Mouse (Mus musculus): ENCODE measurements at regions not wholly inside any gene's neighbourhood (a gene's known extent, or its start where the extent isn't known, plus 50 kb on each side); places are given as distances from the start of the nearest gene placed in this dataset.

GRCm38 (mm10) chr1:35838625-35839024 lies 229.6 kb upstream of the Hs6st1 start:
- H3K27ac ChIP-seq (ENCODE audit: low read depth, low read length) = no peak overlapping the region
- ATAC-seq (replicated peaks; ENCODE audit: low FRiP score) (no peak), DNase-seq (ENCODE audit: low spot score) (no peak)
- no peaks in the 10 kb centered on the region for H3K9me3 ChIP-seq (ENCODE audit: control insufficient read depth, low read length)
- no peak overlapping the region for H3K4me3 ChIP-seq (ENCODE audit: low read depth, low read length)
- H3K36me3 ChIP-seq (ENCODE audit: control insufficient read depth, insufficient read depth, low read length) = no peaks in the 10 kb centered on the region
- no peak overlapping the region for H3K9ac ChIP-seq (ENCODE audit: low read depth, low read length)
- no peaks in the 10 kb centered on the region for H3K4me1 ChIP-seq (replicated peaks; ENCODE audit: control insufficient read depth, insufficient read depth, low read length)
- 84% methylated on average over 3 of the region's 3 CpGs for whole genome bisulfite sequencing
- H3K27me3 ChIP-seq (replicated peaks; ENCODE audit: control insufficient read depth, insufficient read depth, low read length) = no peaks in the 10 kb centered on the region
- no peak overlapping the region for H3K4me2 ChIP-seq

GRCm38 (mm10) chr1:35839446-35839845 lies 228.8 kb upstream of the Hs6st1 start:
- no peak overlapping the region for H3K4me2 ChIP-seq
- no peak for ATAC-seq (replicated peaks; ENCODE audit: low FRiP score)
- 60% methylated on average over 6 of the region's 6 CpGs for WGBS

GRCm38 (mm10) chr1:35841626-35842025 lies 226.6 kb upstream of the Hs6st1 start:
- 84% methylated on average over 2 of the region's 2 CpGs for WGBS
- ATAC-seq (replicated peaks; ENCODE audit: low FRiP score) (no peak), DNase-seq (ENCODE audit: low spot score) (no peak)
- no peaks in the 10 kb centered on the region for H3K9me3 ChIP-seq (ENCODE audit: control insufficient read depth, low read length)
- H3K27me3 ChIP-seq (replicated peaks; ENCODE audit: control insufficient read depth, insufficient read depth, low read length) = no peaks in the 10 kb centered on the region
- H3K36me3 ChIP-seq (ENCODE audit: control insufficient read depth, insufficient read depth, low read length) = no peaks in the 10 kb centered on the region
- no peak overlapping the region for H3K4me3 ChIP-seq (ENCODE audit: low read depth, low read length)
- no peak overlapping the region for H3K9ac ChIP-seq (ENCODE audit: low read depth, low read length)
- no peak overlapping the region for H3K27ac ChIP-seq (ENCODE audit: low read depth, low read length)
- no peaks in the 10 kb centered on the region for H3K4me1 ChIP-seq (replicated peaks; ENCODE audit: control insufficient read depth, insufficient read depth, low read length)
- no peak overlapping the region for H3K4me2 ChIP-seq

More at GRCm38 (mm10) chr1:35839446-35839845, 228.8 kb upstream of the Hs6st1 start:
- Histone ChIP-seq H3K9ac (ENCODE audit: low read depth, low read length) (no peak overlapping the region), H3K4me1 (replicated peaks; ENCODE audit: control insufficient read depth, insufficient read depth, low read length) (no peaks in the 10 kb centered on the region), H3K27me3 (replicated peaks; ENCODE audit: control insufficient read depth, insufficient read depth, low read length) (no peaks in the 10 kb centered on the region), H3K36me3 (ENCODE audit: control insufficient read depth, insufficient read depth, low read length) (no peaks in the 10 kb centered on the region), H3K9me3 (ENCODE audit: control insufficient read depth, low read length) (no peaks in the 10 kb centered on the region), H3K27ac (ENCODE audit: low read depth, low read length) (no peak overlapping the region), H3K4me3 (ENCODE audit: low read depth, low read length) (no peak overlapping the region)
- no peak for DNase-seq (ENCODE audit: low spot score)

DNA sequence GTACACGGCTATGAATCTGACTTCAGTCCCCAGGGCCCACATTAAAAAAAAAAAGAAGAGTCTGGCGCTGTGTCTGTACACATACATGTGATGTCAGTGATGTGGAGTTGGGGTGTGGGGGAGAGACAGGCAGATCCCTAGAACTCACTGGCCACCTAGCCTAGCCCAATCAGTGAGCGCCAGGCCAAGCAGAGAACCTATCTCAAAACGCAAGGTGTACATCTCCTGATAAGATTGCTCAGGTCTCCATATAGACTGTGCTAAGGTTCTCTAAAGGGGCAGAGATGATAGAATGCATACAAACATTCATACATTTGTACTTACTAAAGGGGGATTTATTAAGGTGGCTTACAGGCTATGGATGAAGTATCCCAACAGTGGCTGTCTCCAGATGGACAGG lies 225.5 kb upstream of the Hs6st1 start:
- Histone ChIP-seq H3K4me3 (ENCODE audit: low read depth, low read length) (no peak overlapping the region), H3K9me3 (ENCODE audit: control insufficient read depth, low read length) (no peaks in the 10 kb centered on the region), H3K4me1 (replicated peaks; ENCODE audit: control insufficient read depth, insufficient read depth, low read length) (no peaks in the 10 kb centered on the region), H3K27me3 (replicated peaks; ENCODE audit: control insufficient read depth, insufficient read depth, low read length) (no peaks in the 10 kb centered on the region), H3K4me2 (no peak overlapping the region), H3K36me3 (ENCODE audit: control insufficient read depth, insufficient read depth, low read length) (no peaks in the 10 kb centered on the region), H3K9ac (ENCODE audit: low read depth, low read length) (no peak overlapping the region), H3K27ac (ENCODE audit: low read depth, low read length) (no peak overlapping the region)
- ATAC-seq (replicated peaks; ENCODE audit: low FRiP score) (no peak), DNase-seq (ENCODE audit: low spot score) (no peak)
- 79% methylated on average over 4 of the region's 4 CpGs for WGBS

DNA sequence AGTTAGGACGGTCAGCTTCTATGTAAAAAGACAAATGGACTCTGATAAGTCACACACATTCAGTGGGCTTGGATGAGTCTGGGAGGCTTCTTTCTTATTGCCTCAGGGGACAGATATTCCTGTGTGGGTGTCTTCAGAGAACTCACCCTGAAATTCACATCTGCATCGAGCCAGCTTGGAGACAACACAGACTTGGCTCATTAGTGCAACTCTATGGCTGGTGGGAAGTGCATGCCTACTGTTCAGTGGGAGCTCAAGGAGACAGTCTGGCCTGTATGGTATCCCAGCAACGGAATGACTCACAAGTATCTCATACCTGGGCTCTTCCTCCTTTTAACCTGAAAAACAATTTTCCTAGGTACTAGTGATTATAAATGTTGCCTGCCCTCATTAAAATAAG lies 224.6 kb upstream of the Hs6st1 start:
- Histone ChIP-seq H3K27ac (ENCODE audit: low read depth, low read length) (no peak overlapping the region), H3K36me3 (ENCODE audit: control insufficient read depth, insufficient read depth, low read length) (no peaks in the 10 kb centered on the region), H3K4me1 (replicated peaks; ENCODE audit: control insufficient read depth, insufficient read depth, low read length) (no peaks in the 10 kb centered on the region), H3K4me2 (no peak overlapping the region), H3K27me3 (replicated peaks; ENCODE audit: control insufficient read depth, insufficient read depth, low read length) (no peaks in the 10 kb centered on the region), H3K9ac (ENCODE audit: low read depth, low read length) (no peak overlapping the region), H3K9me3 (ENCODE audit: control insufficient read depth, low read length) (no peaks in the 10 kb centered on the region), H3K4me3 (ENCODE audit: low read depth, low read length) (no peak overlapping the region)
- WGBS = 71% methylated on average over 3 of the region's 3 CpGs
- ATAC-seq (replicated peaks; ENCODE audit: low FRiP score) (no peak), DNase-seq (ENCODE audit: low spot score) (no peak)

DNA sequence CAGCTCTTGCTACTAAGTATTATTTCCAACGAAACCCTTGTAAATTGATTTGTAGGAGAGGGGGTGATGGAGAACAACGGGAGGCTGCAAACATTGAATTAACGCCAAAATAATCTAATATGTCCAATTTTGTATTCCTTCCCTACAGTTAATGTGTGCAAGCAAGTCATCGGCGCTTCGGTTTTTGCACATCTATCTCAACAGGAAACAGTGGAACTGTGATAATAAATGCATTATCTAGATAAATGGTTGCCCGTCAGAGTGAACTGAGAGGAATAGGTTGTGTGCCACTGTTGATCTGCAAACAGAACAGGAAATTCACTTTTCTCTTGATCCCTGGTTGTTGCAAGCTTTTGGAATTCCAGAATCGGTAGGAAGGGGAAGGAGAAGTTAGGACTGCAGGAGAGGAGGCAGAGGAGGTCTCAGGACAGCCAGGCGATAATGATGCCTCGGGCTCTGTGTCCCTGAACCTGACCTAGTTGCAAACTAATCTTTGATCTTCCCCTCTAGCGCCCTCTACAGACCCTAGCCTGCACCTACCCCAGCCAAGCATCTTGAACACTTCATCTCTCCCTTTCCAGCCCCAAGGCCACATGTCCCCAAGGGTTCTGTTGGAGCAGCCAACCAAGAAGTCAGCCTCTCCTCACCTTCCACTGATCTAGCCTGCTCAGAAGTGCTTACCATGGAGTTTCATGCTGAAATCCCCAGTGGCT lies 221.8 kb upstream of the Hs6st1 start:
- Histone ChIP-seq H3K27me3 (replicated peaks; ENCODE audit: control insufficient read depth, insufficient read depth, low read length) (no peaks in the 10 kb centered on the region), H3K9ac (ENCODE audit: low read depth, low read length) (no peak overlapping the region), H3K36me3 (ENCODE audit: control insufficient read depth, insufficient read depth, low read length) (no peaks in the 10 kb centered on the region), H3K4me3 (ENCODE audit: low read depth, low read length) (no peak overlapping the region), H3K9me3 (ENCODE audit: control insufficient read depth, low read length) (no peaks in the 10 kb centered on the region), H3K4me1 (replicated peaks; ENCODE audit: control insufficient read depth, insufficient read depth, low read length) (no peaks in the 10 kb centered on the region), H3K4me2 (no peak overlapping the region), H3K27ac (ENCODE audit: low read depth, low read length) (no peak overlapping the region)
- WGBS = 48% methylated on average over 11 of the region's 11 CpGs
- ATAC-seq (replicated peaks; ENCODE audit: low FRiP score) (no peak), DNase-seq (ENCODE audit: low spot score) (no peak)

GRCm38 (mm10) chr1:35848160-35848954 lies 219.8 kb upstream of the Hs6st1 start:
- Histone ChIP-seq H3K4me1 (replicated peaks; ENCODE audit: control insufficient read depth, insufficient read depth, low read length) (no peaks in the 10 kb centered on the region), H3K4me3 (ENCODE audit: low read depth, low read length) (no peak overlapping the region), H3K9ac (ENCODE audit: low read depth, low read length) (no peak overlapping the region), H3K27ac (ENCODE audit: low read depth, low read length) (no peak overlapping the region), H3K36me3 (ENCODE audit: control insufficient read depth, insufficient read depth, low read length) (no peaks in the 10 kb centered on the region), H3K27me3 (replicated peaks; ENCODE audit: control insufficient read depth, insufficient read depth, low read length) (no peaks in the 10 kb centered on the region), H3K9me3 (ENCODE audit: control insufficient read depth, low read length) (no peaks in the 10 kb centered on the region), H3K4me2 (no peak overlapping the region)
- DNase-seq (ENCODE audit: low spot score) (no peak), ATAC-seq (replicated peaks; ENCODE audit: low FRiP score) (no peak)
- WGBS = 71% methylated on average over 12 of the region's 12 CpGs

DNA sequence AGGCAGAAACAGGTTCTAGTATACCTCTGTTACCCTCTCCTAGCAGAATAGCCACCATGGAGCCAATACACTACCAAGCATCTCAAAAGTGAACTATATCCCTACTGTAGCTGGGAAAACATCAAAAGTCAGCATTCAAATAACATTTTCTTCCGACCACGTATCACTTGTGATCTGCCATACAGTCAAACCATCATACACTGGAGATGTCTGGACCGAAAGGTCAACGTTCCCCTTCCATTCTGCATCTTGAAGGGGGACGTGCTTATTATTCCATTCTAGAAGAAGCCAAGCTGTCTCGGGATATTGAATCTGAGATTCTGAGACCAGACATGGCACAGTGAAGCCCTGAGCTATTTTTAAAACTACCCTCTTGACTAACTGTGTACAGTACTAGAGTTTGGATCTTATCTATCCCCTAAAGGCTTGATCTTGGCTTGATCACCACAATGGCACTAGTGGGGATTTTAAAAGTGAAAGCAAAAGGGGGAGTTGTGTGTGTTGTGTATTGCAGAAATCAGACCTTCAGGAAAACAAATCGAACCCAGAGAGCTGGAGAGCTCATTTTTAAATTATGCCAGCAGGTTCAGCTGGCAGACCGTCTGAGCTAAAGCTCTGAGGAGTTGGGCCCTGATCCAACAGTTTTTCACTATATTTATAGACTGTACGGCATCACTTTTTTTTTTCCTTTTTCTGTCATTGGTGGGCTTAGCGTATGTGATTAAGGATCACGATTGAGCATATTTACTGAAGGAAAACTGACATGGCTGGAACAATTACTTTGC lies 218.6 kb upstream of the Hs6st1 start:
- Histone ChIP-seq H3K9ac (ENCODE audit: low read depth, low read length) (no peak overlapping the region), H3K4me3 (ENCODE audit: low read depth, low read length) (no peak overlapping the region), H3K36me3 (ENCODE audit: control insufficient read depth, insufficient read depth, low read length) (no peaks in the 10 kb centered on the region), H3K9me3 (ENCODE audit: control insufficient read depth, low read length) (no peaks in the 10 kb centered on the region), H3K4me1 (replicated peaks; ENCODE audit: control insufficient read depth, insufficient read depth, low read length) (no peaks in the 10 kb centered on the region), H3K27me3 (replicated peaks; ENCODE audit: control insufficient read depth, insufficient read depth, low read length) (no peaks in the 10 kb centered on the region), H3K27ac (ENCODE audit: low read depth, low read length) (no peak overlapping the region), H3K4me2 (no peak overlapping the region)
- DNase-seq (ENCODE audit: low spot score) = no peak
- WGBS = 86% methylated on average over 11 of the region's 11 CpGs
- ATAC-seq (replicated peaks; ENCODE audit: low FRiP score) = no peak
